Mouse (Mus musculus) cerebellum, adult 2 months (tissue): Measurements from ENCODE around the gene Lrrc8a. TPM values are rescaled to one million over a fixed set of nuclear protein-coding genes. Genes with fewer than 3 reads are reported as not detected.

Experiments
- DNase-seq, 2 experiments: peaks; one replicate each; pipeline ENCODE4 v3.0.0; 2021
- H3K27ac ChIP-seq: fragments of 200-500 bp; 2 replicates; pipeline ENCODE4 v1.5.1; 2012; ENCODE audit warnings: low read length, control low read depth, inconsistent platforms; ENCODE audit not compliant: insufficient read depth
- H3K27me3 ChIP-seq: fragments of 200-500 bp; 2 replicates; pipeline ENCODE4 v1.6.1; 2012; ENCODE audit warnings: inconsistent platforms, mild to moderate bottlenecking, low read length, moderate library complexity; ENCODE audit not compliant: control insufficient read depth, insufficient read depth
- H3K4me1 ChIP-seq: fragments of 200-500 bp; 2 replicates; pipeline ENCODE4 v1.6.1; 2011; ENCODE audit warnings: low read length; ENCODE audit not compliant: control insufficient read depth, insufficient read depth
- H3K4me3 ChIP-seq: fragments of 200-500 bp; replicated peaks from 2 replicates; pipeline ENCODE3; 2011; ENCODE audit warnings: mild to moderate bottlenecking, low read depth, low read length, control low read depth; ENCODE audit not compliant: insufficient read depth
- CTCF ChIP-seq: fragments of 200-500 bp; IDR thresholded peaks from 2 replicates; pipeline ENCODE4 v1.5.1; 2011; ENCODE audit warnings: low read depth, mild to moderate bottlenecking, control low read depth, low read length, moderate library complexity, borderline replicate concordance; ENCODE audit not compliant: insufficient read depth
- POLR2A ChIP-seq: fragments of 200-500 bp; IDR thresholded peaks from 2 replicates; pipeline ENCODE4 v1.6.1; 2011; ENCODE audit warnings: low read length, control low read depth, borderline replicate concordance; ENCODE audit not compliant: insufficient read depth
- WGBS: fragments of 180-500 bp; shearing (Covaris S2); methylation state at CpG from one replicate; pipeline ENCODE4 v1.1.7; 2018; 5-methylcytosine and 5-hydroxymethylcytosine counted together
- polyA plus RNA-seq: library from polyadenylated mRNA; depleted of rRNA; stranded (reverse); fragments of >200 nt; gene quantifications from 2 replicates; pipeline ENCODE4 v1.2.3, GENCODE M21; 2012

The Lrrc8a gene
- polyA plus RNA-seq, 1 experiment: 58.0 TPM

DNA sequence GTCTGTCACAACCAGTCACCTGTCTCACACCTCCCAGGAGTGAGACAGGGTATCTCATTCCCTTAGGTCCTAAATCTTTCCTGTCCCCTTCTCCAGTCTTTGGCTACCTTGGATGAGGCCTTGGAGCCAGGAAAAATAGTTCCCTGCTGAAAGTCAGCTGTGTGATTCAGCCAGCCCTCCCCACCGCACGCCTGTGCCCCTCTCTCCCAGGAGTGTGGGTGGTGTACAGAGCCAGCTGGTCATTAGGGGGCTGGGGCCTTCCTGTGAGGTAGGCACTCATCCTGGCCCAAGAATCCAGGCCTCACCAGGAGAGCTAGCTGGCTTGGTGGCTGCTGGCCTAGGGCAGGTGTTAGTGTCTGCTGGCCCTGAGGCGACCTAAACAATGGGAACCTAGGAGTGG is 15.0 kb downstream of the Lrrc8a start:
- H3K4me1 ChIP-seq: peaks cover 33% of the 10 kb centered on the region
- 16% methylated on average over 3 of the region's 3 CpGs for WGBS
- H3K27me3 ChIP-seq: no peaks in the 10 kb centered on the region
- H3K27ac ChIP-seq: peak overlapping the region; percentile 48
- H3K4me3 ChIP-seq: no peak overlapping the region
- DNase-seq: no peak
- TF ChIP-seq CTCF (no peak), POLR2A (no peak)

DNA sequence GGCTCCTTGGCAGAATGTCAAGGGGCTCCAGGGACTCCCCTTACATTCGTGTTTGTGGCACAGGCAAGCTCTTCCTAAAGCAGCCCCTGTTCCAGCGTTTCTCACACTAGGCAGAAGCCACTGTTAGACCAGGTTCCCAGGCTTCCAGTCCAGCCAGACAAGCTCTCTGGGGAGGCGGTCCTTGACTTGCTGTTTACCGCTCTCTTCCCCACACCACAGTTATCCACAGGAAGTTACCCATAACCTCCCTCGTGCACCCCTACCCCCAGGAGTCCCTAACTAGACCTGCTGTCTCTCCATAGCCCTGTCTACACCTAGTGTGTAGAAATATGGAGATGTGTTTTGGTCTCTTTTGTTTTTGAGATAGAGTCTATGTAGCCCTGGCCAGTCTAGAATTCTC is 16.3 kb downstream of the Lrrc8a start:
- no peak overlapping the region for H3K4me3 ChIP-seq
- DNase-seq: no peak
- 59% methylated on average over 5 of the region's 5 CpGs for WGBS
- no peaks in the 10 kb centered on the region for H3K27me3 ChIP-seq
- no peak overlapping the region for H3K27ac ChIP-seq
- H3K4me1 ChIP-seq: peaks cover 37% of the 10 kb centered on the region
- TF ChIP-seq POLR2A (no peak), CTCF (no peak)

DNA sequence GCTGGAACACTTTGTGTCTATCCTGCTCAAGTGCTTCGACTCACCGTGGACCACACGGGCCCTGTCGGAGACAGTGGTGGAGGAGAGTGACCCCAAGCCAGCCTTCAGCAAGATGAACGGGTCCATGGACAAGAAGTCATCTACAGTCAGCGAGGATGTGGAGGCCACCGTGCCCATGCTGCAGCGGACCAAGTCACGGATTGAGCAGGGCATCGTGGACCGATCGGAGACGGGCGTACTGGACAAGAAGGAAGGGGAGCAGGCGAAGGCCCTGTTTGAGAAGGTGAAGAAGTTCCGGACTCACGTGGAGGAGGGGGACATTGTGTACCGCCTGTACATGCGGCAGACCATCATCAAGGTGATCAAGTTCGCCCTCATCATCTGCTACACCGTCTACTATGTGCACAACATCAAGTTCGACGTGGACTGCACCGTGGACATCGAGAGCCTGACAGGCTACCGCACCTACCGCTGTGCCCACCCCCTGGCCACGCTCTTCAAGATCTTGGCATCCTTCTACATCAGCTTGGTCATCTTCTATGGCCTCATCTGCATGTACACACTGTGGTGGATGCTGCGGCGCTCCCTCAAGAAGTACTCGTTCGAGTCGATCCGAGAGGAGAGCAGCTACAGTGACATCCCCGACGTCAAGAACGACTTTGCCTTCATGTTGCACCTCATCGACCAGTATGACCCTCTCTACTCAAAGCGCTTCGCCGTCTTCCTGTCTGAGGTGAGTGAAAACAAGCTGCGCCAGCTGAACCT is 18.3 kb downstream of the Lrrc8a start:
- Histone ChIP-seq H3K27ac (no peak overlapping the region), H3K4me1 (peaks cover 34% of the 10 kb centered on the region), H3K27me3 (no peaks in the 10 kb centered on the region), H3K4me3 (no peak overlapping the region)
- WGBS: 96% methylated on average over 42 of the region's 42 CpGs
- DNase-seq: no peak
- TF ChIP-seq POLR2A (no peak), CTCF (no peak)

DNA sequence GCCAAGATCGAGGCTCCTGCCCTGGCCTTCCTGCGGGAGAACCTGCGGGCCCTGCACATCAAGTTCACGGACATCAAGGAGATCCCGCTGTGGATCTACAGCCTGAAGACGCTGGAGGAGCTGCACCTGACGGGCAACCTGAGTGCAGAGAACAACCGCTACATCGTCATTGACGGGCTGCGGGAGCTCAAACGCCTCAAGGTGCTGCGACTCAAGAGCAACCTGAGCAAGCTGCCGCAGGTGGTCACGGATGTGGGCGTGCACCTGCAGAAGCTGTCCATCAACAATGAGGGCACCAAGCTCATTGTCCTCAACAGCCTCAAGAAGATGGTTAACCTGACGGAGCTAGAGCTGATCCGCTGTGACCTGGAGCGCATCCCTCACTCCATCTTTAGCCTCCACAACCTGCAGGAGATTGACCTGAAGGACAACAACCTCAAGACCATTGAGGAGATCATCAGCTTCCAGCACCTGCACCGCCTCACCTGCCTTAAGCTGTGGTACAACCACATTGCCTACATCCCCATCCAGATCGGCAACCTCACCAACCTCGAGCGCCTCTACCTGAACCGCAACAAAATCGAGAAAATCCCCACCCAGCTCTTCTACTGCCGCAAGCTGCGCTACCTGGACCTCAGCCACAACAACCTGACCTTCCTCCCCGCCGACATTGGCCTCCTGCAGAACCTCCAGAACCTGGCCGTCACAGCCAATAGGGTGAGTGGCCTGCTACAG is 19.3 kb downstream of the Lrrc8a start:
- H3K27ac ChIP-seq: no peak overlapping the region
- TF ChIP-seq POLR2A: no peak
- no peak for TF ChIP-seq CTCF
- no peaks in the 10 kb centered on the region for H3K27me3 ChIP-seq
- WGBS: 93% methylated on average over 30 of the region's 30 CpGs
- H3K4me3 ChIP-seq: no peak overlapping the region
- no peak for DNase-seq
- H3K4me1 ChIP-seq: peaks cover 33% of the 10 kb centered on the region

DNA sequence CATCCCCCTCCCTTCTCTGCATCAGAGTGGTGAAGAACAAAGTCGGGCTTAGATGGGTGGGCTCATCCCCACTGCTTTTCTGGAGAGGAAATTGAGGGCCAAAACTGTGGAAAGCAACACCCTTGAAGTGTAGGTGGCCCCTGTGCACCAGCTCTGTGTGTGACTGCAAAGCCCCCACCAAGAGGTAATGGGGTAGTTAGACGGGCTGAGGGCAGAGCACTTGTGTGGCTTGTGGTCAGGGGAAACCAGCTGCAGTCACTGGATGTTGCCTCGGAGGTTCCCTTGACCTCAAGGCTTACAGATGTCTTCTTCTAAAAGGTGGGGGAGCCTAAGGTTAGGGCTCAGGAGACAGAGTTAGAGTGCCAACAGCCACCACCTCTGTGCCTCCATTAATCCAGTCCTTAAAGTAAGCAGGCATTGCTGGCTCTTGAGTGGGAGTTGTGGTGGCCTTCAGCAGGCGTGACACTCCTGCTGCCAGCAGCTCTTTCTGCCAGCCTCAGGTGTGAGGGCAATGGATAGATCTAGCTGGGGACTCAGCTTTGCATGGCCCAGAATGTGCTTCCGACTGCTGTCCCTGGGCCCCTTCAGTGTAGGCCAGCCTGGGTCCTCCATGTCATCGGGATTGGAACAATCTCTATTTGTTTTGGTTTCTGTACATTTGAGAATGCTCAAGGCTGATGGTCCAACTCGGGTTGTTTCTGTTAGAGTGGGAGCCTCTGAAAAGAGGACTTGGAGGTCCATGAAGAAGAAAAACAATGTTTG is 20.4 kb downstream of the Lrrc8a start:
- Histone ChIP-seq H3K4me1 (peaks cover 33% of the 10 kb centered on the region), H3K27me3 (no peaks in the 10 kb centered on the region), H3K4me3 (no peak overlapping the region), H3K27ac (0 out of 2 replicates have a peak overlapping the region, but pooled peaks have one; percentile 14)
- WGBS: 84% methylated on average over 7 of the region's 7 CpGs
- TF ChIP-seq POLR2A (no peak), CTCF (no peak)
- no peak for DNase-seq

DNA sequence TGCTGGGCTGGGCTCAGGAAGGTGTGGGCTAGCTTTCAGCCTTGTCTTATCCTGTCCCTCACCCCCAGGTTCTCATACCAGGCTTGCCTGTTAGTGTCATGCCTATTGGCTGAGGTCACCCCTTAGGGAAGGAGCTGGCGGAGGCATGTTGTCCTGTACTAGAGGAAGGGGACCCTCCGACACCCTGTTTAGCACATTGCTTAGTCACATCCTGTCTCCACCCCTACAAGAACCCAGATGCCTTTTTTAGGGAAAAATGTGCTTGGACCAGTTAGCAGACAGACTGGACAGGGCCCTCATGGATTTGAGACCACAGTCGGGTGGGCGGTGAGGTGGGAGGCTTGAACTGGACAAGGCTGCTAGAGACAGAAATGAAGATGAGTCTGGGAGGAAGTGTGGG is 21.1 kb downstream of the Lrrc8a start:
- H3K4me3 ChIP-seq: no peak overlapping the region
- H3K27me3 ChIP-seq: no peaks in the 10 kb centered on the region
- H3K27ac ChIP-seq: no peak overlapping the region
- TF ChIP-seq POLR2A: no peak
- TF ChIP-seq CTCF: no peak
- 90% methylated on average over 4 of the region's 4 CpGs for WGBS
- DNase-seq: no peak
- peaks cover 37% of the 10 kb centered on the region for H3K4me1 ChIP-seq

DNA sequence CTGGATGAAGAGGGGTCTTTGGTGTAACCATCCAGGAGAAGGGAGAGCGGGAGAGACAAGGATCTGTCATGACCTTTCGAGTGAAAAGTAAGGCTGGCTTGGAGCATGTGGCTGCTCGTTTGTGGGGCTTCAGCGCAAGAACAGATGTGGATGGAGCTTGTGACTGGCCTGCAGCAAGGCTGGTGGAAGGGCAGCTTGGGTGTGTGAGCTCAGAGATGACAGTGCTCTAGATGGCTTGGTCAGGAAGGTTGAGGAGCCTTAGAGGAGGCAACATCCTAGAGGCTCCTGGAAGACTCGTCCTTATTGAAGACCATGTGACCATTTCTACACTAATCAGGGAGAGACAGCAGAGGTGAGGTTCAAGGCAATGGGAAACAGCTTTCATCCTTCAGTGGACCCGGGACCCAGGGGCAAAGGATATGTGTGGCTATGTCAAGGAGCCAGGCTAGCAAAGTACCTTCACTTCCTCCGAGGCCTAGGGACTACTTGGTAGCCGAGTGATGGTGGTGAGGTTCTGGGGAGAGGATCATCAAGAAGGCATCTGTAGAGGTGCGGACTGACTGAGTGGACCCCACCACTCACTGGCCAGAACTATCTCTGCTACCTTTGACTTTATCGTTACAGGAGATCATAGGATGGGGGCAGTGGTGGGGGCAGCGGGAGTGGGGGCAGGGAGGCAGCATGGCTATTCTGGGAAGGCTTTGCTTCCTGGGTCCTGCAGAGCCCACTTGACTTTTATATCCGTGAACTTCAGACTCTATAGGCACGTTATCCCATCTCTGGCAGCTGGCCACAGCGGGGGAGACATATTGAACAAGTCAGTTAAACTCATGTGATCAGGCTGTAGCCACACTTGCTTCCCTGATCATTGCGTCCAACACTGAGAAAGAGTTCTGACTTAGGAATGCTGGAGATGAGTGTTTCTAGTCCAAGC is 21.9 kb downstream of the Lrrc8a start:
- WGBS: 72% methylated on average over 15 of the region's 15 CpGs
- Histone ChIP-seq H3K4me3 (no peak overlapping the region), H3K4me1 (peaks cover 42% of the 10 kb centered on the region), H3K27me3 (no peaks in the 10 kb centered on the region), H3K27ac (no peak overlapping the region)
- no peak for DNase-seq
- no peak for TF ChIP-seq CTCF
- no peak for TF ChIP-seq POLR2A
